In the genomic region with DNA sequence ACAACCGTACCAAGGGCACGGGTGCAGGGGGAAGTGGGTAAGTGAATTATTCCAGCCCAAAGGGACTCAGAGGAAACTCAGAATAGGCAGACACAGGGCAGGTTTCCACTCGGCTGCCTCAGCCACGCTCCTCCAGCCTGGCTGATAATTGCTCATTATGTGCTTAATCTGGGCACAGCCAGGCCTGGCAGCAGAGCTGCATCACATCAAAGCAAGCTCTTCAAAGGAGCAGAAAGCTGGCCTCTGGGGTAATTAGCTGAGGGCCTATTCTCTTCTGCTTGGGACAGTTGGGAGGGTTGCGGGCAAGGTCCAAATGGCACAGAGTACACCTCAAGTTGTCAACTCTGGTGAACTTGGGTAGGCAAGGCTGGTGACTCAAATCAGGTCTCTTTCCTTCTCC, we compare ENCODE assay signal across 9 mouse cellular contexts.
A peak's percentile ranks its signal among the peaks of the same experiment; 100 is the strongest.
DNase-seq lines count a peak whose midpoint lies in the region; ATAC-seq and TF ChIP-seq lines count a peak whose summit lies in the region.
"Had no signal": no experiment of that assay in that cellular context is flagged by ENCODE, and none has a peak within 500 bp of the region (broad histone marks: within the 10 kb centered on the region; RNA-seq: fewer than 3 reads in every experiment).

No protein-coding gene starts in this region.

- ATAC-seq in midbrain, embryonic 11.5 days (ENCODE audit: low FRiP score) = peak; percentile 27; the same call in 1 of the 2 replicates
- no peak for ATAC-seq in activated CD4-positive, CD25-positive, alpha-beta regulatory T cell, adult 4 months

- no peak overlapping the region for H3K9ac ChIP-seq in midbrain, embryonic 11.5 days (ENCODE audit: low read length)

- H3K9me3 ChIP-seq in midbrain, embryonic 11.5 days (ENCODE audit: control insufficient read depth, low read length) = no peaks in the 10 kb centered on the region
- no peaks in the 10 kb centered on the region for H3K9me3 ChIP-seq in midbrain, embryonic 10.5 days (replicated peaks)

- no peaks in the 10 kb centered on the region for H3K36me3 ChIP-seq in midbrain, embryonic 11.5 days (ENCODE audit: control insufficient read depth, insufficient read depth, low read length)
- H3K36me3 ChIP-seq in midbrain, embryonic 10.5 days = no peaks in the 10 kb centered on the region
- H3K36me3 ChIP-seq in kidney, adult 2 months (ENCODE audit: control insufficient read depth, insufficient read depth, low read length) = no peaks in the 10 kb centered on the region
- H3K36me3 ChIP-seq in small intestine, adult 2 months (ENCODE audit: control insufficient read depth, insufficient read depth, low read length) = no peaks in the 10 kb centered on the region

- TF ChIP-seq CTCF in kidney, adult 2 months (conservative IDR thresholded peaks at IDR 0.05; ENCODE audit: insufficient read depth, insufficient read length, low read depth, low read length) = no peak
- TF ChIP-seq CTCF in small intestine, adult 2 months (IDR thresholded peaks at IDR 0.05; ENCODE audit: extremely low read depth, insufficient read length, insufficient replicate concordance, low read depth, low read length) = no peak

- no peak overlapping the region for H3K4me2 ChIP-seq in midbrain, embryonic 11.5 days
- H3K4me2 ChIP-seq: liver, embryonic 11.5 days had no signal

- DNase-seq in midbrain, embryonic 11.5 days (ENCODE audit: low spot score, missing footprints) = no peak
- DNase-seq in midbrain, embryonic 10.5 days (ENCODE audit: low spot score) = no peak
- peak; percentile 79 for DNase-seq in kidney, adult 2 months
- DNase-seq in left cerebral cortex, adult 18-20 months (ENCODE audit: low spot score in 2 of 2) = peak; percentile 2 to 14
- DNase-seq in lung, adult 18-20 months = no peak
- DNase-seq in spleen, adult 18-20 months = no peak

- no peak overlapping the region for H3K27ac ChIP-seq in midbrain, embryonic 11.5 days (ENCODE audit: low read depth, low read length)
- no peak overlapping the region; the same call in 1 of the 2 replicates for H3K27ac ChIP-seq in midbrain, embryonic 10.5 days (replicated peaks)
- H3K27ac ChIP-seq in kidney, adult 2 months (ENCODE audit: insufficient read depth, low read depth, low read length) = no peak overlapping the region
- peak overlapping the region; percentile 34; the same call in 1 of the 2 replicates for H3K27ac ChIP-seq in small intestine, adult 2 months (ENCODE audit: insufficient read depth, low read depth, low read length)

- no peak for TF ChIP-seq POLR2A in kidney, adult 2 months (IDR thresholded peaks at IDR 0.05; ENCODE audit: low read depth, low read length)
- no peak for TF ChIP-seq POLR2A in small intestine, adult 2 months (IDR thresholded peaks at IDR 0.05; ENCODE audit: low read depth, low read length)

- no peaks in the 10 kb centered on the region for H3K4me1 ChIP-seq in midbrain, embryonic 11.5 days (ENCODE audit: control insufficient read depth, insufficient read depth, low read length)
- peaks cover 11% of the 10 kb centered on the region for H3K4me1 ChIP-seq in midbrain, embryonic 10.5 days
- H3K4me1 ChIP-seq in kidney, adult 2 months (ENCODE audit: control insufficient read depth, insufficient read depth, low read length) = no peaks in the 10 kb centered on the region
- H3K4me1 ChIP-seq in small intestine, adult 2 months (ENCODE audit: control insufficient read depth, insufficient read depth, insufficient read length, low read length) = peaks cover 7% of the 10 kb centered on the region; the same call in 1 of the 2 replicates

- no peaks in the 10 kb centered on the region for H3K27me3 ChIP-seq in midbrain, embryonic 11.5 days (ENCODE audit: control insufficient read depth, insufficient read depth, low read length)
- H3K27me3 ChIP-seq in midbrain, embryonic 10.5 days (ENCODE audit: low read depth, poor library complexity, severe bottlenecking) = peaks cover 20% of the 10 kb centered on the region
- no peaks in the 10 kb centered on the region; the same call in 1 of the 2 replicates for H3K27me3 ChIP-seq in kidney, adult 2 months (replicated peaks; ENCODE audit: control insufficient read depth, insufficient read depth, low read length)
- no peaks in the 10 kb centered on the region for H3K27me3 ChIP-seq in small intestine, adult 2 months (ENCODE audit: control insufficient read depth, insufficient read depth, low read length)

- 25% methylated on average over 5 of the region's 5 CpGs for WGBS in midbrain, embryonic 11.5 days
- 28% methylated on average over 5 of the region's 5 CpGs for WGBS in midbrain, embryonic 10.5 days
- 64% methylated on average over 5 of the region's 5 CpGs for WGBS in kidney, adult 2 months
- WGBS in small intestine, adult 2 months = 25% methylated on average over 5 of the region's 5 CpGs

- H3K4me3 ChIP-seq in midbrain, embryonic 11.5 days (ENCODE audit: low read depth, low read length) = no peak overlapping the region
- H3K4me3 ChIP-seq in midbrain, embryonic 10.5 days = no peak overlapping the region
- H3K4me3 ChIP-seq in kidney, adult 2 months (ENCODE audit: insufficient read depth, low read depth, low read length) = no peak overlapping the region
- H3K4me3 ChIP-seq in small intestine, adult 2 months (ENCODE audit: low read depth, low read length) = no peak overlapping the region

Comparison
In these comparisons a context has a peak if more than half of its experiments do, and no peak if none do; other contexts are left out.
1. DNase-seq: peak in kidney, adult 2 months (single experiment) and left cerebral cortex, adult 18-20 months (2 of 2); none in midbrain, embryonic 11.5 days (single experiment), midbrain, embryonic 10.5 days (single experiment), lung, adult 18-20 months (0 of 2) and spleen, adult 18-20 months (0 of 2).